Mouse (Mus musculus): Measurements from ENCODE around the gene Phc2. TPM values are rescaled to one million over a fixed set of nuclear protein-coding genes. Genes with fewer than 3 reads are reported as not detected.

Phc2 gene
- total RNA-seq, 4 experiments from 2014 or later, result 26.8 to 38.7 (median 30.2) TPM

DNA sequence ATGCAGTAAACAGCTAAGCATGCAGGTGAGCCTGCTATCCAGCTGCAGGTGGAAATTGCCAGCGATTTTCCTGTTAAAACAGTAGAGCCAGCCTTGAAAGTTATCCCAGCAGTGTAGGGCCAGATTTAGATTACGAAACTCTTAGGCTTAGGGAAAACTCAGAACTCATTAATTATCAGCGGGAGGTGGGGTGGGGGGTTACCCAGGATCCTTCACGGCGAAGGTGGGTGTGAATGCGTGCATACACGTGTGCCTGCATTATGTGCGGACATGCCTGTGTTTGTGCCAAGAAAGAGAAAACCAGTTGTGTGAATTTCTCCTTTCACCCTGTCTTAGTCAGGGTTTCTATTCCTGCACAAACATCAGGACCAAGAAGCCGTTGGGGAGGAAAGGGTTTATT, 62.2 kb downstream of the Phc2 start:
- DNase-seq (ENCODE audit: low spot score), result no peak

DNA sequence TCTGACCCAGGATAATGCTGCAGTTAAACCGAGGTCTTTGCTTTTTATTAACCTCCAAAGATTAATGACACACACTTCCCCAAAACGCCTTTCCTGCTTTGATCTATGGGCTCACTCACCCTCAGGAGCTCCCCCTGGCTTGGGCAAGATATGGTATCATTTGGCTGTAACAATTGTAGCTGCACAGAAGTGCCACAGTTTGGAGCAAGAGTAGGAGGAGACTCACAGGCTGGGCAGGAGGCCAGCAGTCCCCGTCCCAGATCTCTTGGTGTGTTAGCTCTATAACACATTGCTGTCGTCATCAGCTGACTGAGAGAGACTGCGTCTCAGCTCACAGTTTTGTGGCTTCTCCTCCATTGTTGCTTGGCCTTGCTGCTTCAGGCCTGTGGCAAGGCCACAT, 65.6 kb downstream of the Phc2 start:
- DNase-seq (ENCODE audit: low spot score), result no peak

DNA sequence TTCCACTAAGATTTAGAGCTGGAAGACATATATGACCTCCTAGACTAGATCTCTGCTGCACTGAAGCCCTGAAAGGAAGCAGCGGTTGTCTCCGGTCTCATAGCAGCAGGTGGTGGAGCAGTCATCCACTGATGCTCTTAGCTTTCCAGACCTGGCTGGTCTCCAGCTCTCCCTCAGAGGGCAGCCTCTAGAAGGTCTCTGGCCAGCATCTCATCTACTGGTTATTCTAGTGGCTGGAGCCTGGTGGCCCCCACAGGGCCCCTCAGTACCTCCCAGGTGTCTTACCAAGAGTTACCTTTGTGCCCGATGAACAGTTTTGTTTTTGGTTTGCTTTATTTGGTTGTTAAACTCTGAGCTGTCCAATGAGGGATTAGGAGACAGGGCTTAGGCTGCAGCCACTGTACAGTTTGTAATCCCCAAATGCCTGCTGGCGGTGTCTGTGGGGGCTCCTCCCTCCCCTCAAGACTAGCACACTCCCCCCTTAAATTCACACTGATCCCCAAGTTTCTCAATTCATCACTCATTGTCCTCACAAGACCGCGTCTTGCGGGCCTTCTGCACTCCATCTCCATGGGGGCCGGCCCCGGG, 66.7 kb downstream of the Phc2 start:
- DNase-seq (ENCODE audit: low spot score), result no peak

- DNase-seq (ENCODE audit: low spot score), result no peak
Measured at GRCm38 (mm10) chr4:128721761-128722160, 67.3 kb downstream of the Phc2 start.

DNA sequence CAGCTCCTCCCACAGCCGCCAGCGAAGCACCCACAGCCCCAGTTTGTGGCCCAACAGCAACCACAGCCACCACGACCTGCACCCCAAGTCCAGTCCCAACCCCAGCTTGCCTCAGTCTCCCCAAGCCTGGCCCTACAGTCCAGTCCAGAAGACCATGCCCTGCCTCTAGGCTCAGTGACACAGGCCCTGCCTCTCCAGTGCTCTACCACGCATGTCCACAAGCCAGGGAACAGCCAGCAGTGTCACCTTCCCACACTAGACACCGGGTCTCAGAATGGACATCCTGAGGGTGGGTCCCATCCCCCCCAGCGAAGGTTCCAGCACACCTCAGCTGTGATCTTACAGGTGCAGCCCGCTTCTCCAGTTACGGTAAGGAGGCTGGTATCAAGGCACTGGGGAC, 68.4 kb downstream of the Phc2 start:
- no peak for DNase-seq (ENCODE audit: low spot score)

DNA sequence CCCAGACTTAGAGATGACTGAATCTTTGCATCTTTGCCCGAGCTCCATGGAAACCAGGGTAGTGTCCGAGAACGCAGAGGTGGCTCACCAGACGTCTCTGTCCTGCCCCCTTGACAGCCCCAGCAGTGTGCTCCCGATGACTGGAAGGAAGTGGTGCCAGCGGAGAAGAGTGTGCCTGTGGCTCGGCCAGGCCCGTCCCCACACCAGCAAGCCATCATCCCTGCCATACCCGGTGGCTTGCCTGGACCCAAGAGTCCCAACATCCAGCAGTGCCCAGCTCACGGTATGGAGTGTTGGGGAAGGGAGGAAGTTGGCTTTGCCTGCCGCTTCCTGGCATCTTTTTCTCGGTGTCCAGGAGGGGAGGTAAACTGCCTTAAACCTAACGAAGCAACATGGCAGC, 68.9 kb downstream of the Phc2 start:
- no peak for DNase-seq (ENCODE audit: low spot score)

GRCm38 (mm10) chr4:128724059-128724458, 69.6 kb downstream of the Phc2 start:
- DNase-seq (ENCODE audit: low spot score), result peak; percentile 77

DNA sequence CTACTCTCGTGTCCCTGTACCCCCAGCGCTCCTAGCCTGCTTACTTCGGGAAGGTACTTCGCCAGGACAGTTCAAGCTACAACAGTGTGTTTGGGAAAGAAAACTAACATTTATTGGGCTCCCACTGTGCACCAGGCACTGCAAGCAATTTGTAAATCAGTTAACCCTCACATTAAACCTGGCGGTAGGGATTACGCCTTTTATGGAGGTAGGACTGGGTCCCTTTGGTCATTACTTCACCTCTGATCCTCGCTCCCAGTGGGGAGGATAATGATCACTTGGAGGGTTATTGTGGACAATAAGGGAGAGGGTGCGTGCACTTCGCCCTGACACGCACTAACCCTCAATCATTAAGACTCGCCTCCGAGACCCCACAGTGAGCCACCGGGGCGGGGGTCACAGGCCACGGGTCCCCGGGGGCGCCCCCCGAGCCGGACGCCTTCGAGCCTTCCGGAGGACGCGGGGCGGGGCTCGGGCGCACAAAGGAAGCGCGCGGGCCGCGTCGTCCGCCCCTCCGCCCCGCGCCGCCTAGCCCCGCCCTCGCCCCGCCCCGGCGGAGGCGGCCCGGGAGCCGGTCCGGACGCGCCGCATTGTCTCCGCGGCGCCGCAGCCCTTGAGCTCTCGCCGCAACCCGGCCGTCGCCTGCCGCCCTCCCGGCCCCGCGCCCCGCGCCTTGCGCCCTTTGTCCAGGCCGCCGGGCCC, 72.7 kb downstream of the Phc2 start:
- DNase-seq (ENCODE audit: low spot score), result peak; percentile 77

GRCm38 (mm10) chr4:128727721-128728430, 73.4 kb downstream of the Phc2 start:
- DNase-seq (ENCODE audit: low spot score), result no peak

DNA sequence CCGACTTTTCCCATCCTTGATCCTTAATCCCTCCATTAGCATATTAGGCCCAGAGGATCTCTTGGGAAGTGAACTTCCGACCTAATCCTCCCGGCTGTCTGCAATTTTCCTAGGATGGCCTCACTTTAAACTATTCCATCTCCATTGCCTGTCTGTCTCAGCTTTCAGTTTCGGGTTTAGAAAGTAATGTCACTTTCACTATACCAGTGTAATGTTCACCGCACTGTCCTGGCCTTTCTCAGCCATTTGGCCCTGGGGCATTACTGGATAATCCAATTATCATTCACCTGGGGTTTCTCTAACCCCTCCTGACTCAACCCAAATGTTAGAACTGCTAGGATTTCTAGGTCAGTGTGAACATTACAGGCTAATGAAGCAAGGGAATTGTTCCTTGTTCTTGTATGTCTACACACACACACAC, 73.9 kb downstream of the Phc2 start:
- DNase-seq (ENCODE audit: low spot score), result no peak

- DNase-seq (ENCODE audit: low spot score), result no peak
Measured at GRCm38 (mm10) chr4:128729033-128729708, 74.7 kb downstream of the Phc2 start.

GRCm38 (mm10) chr4:128729709-128730037, 75.2 kb downstream of the Phc2 start:
- DNase-seq (ENCODE audit: low spot score), result no peak

- no peak for DNase-seq (ENCODE audit: low spot score)
Measured at GRCm38 (mm10) chr4:128730271-128730670, 75.8 kb downstream of the Phc2 start.

GRCm38 (mm10) chr4:128732794-128733193, 78.3 kb downstream of the Phc2 start:
- no peak for DNase-seq (ENCODE audit: low spot score)

GRCm38 (mm10) chr4:128733496-128733895, 79.0 kb downstream of the Phc2 start:
- DNase-seq (ENCODE audit: low spot score), result no peak

DNA sequence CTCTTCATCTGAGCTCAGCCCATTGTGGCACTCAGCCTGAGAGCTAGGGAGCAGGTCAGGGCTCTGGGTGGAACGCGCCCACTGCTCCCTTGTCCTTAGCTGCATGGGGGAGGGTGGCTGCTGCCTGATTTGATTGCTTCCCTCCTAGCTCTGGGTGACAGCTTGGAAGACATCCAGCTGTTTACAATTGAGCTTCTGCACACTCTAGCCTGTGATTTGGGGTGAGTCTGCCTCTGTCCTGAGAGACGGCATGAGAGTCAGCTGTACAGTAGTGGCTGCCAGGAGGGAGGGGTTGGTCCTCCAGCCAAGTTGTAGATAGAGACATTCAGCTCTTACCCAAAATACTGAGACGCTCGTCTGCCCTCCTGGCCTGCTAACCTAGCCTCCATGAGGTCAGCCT, 79.7 kb downstream of the Phc2 start:
- DNase-seq (ENCODE audit: low spot score), result peak; percentile 87

DNA sequence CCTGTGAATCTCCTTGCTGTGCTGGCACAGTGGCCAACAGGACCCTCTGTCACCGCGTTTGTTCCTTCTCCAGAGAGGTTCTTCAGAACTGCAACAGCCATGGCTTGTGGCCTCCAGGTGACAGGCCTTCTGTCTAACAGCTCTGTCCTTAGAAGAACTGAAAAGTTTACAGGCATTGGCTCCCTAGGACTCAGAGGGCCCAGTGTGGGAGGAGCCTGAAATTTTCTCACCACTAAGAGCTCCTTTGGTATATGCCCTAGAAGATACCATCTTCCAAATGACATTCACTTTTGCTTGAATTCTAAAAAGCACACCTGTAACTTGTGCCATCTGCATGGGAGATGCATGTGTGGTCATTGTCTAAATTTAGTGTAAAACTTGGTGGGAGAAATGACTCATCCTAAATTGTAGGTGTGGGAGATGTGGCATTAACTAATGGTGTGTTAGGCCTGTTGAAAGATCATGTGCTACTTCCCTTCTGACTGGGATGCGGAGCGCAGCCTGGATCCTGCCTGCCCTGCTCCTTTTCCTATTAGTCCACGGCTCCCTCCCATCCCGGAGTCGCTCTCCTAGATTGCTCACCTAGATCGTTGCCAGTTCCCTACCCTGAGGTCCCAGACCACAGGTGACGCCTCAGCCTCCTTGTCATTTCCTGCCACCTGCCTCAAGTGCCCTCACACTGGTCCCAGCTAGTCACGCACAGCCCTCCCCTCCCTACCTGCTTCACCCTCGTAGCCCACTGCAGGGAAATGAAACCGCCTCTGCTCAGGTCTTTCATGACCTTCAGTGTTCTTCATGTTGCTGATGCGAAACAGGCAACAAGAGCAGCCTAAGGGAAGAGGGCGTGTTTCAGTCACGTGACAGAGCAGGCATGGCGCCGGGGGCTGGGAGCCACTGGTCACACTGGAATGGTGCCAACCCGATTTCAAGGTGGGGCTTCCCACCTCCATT, 80.5 kb downstream of the Phc2 start:
- no peak for DNase-seq (ENCODE audit: low spot score)

- no peak for DNase-seq (ENCODE audit: low spot score)
Measured at GRCm38 (mm10) chr4:128737137-128737589, 82.7 kb downstream of the Phc2 start.

DNA sequence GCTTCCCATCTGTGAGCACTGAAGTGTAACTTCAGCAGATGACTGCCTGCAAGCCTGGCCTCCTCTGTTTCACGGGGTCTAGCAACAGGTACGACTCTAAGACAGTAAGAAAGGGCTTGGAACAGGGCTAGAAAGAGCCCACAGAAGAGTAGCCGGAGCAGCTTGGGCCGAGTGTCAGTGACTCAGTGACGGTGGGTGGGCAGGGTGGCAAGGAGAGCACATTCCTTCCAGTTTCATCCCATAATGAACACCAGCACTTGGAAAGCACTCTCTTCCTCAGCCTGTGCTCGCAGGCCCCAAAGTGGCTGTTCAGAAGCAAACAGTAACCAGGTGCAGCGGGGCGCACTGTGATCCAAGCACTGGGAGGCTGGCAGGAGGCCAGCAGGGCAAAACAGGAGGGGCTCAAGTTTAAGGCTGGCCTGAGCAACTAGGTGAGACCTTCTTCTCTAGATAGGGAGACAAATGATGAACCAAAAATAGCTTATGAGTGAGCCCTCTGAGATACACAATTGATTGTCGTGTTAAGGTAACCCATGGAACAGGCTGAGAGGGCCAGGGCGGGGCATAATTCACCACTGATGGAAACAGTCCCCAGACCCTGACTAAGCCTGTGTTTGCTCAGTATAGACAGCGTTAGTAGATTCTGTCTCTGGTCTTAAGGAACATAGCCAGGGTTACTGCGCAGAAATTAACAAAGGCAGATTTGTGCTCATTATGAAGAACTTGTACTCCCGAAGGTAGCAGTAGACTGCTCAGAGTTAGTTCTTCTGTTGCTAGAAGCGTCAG, 83.5 kb downstream of the Phc2 start:
- DNase-seq (ENCODE audit: low spot score), result no peak

DNA sequence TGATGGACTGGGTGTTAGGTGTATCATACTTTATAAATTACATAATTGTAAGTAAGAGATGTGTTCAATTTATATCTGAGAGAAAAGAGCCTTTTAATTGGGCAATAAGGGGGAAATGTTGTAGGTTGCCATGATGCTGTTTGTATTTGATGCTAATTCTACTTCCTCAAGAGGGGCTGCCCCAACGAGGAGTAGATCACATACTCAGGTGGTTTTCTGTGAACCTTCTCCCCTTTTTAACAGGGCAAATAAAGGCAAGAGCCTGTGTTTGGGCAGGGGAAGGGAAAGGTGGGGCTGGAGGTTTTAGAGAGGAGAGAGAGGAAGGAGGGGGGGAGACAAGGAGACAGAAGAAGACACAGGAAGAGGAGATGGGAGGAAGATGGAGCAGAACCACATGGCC, 86.4 kb downstream of the Phc2 start:
- DNase-seq (ENCODE audit: low spot score), result no peak

Data from heart, adult 8-10 months (tissue).